Mouse (Mus musculus) thymus, adult 2 months (tissue): ENCODE measurements around the gene Mtrex.

Experiments
- CTCF ChIP-seq: fragments of 200-500 bp; IDR thresholded peaks from 2 replicates; pipeline ENCODE4 v1.5.1; 2012; ENCODE audit warnings: mild to moderate bottlenecking, control low read depth, low read length, moderate library complexity, borderline replicate concordance; ENCODE audit not compliant: control insufficient read depth, poor library complexity, insufficient read depth; ENCODE audit errors: extremely low read depth
- POLR2A ChIP-seq: fragments of 200-500 bp; IDR thresholded peaks from 2 replicates; pipeline ENCODE4 v1.6.1; 2012; ENCODE audit warnings: mild to moderate bottlenecking, low read length, control low read depth, moderate library complexity; ENCODE audit not compliant: control insufficient read depth, poor library complexity, insufficient read depth; ENCODE audit errors: extremely low read depth

GRCm38 (mm10) chr13:112902176-112902575, 25.0 kb downstream of the Mtrex start:
- no peak for TF ChIP-seq CTCF
- TF ChIP-seq POLR2A: no peak
